Mouse (Mus musculus) hematopoietic multipotent progenitor cell, adult 10-12 weeks (in vitro differentiated cells): ENCODE measurements around the gene Gm49336. TPM values are rescaled to one million over a fixed set of nuclear protein-coding genes. Genes with fewer than 3 reads are reported as not detected.

Experiments used
- polyA plus RNA-seq: library from polyadenylated mRNA; stranded (reverse); fragments of >175 nt; gene quantifications from 2 replicates; pipeline ENCODE4 v1.2.3, GENCODE M21; 2012; ENCODE audit warnings: low replicate concordance

Gene Gm49336
- 6.5 and 11.1 TPM in 2 replicates for polyA plus RNA-seq

DNA sequence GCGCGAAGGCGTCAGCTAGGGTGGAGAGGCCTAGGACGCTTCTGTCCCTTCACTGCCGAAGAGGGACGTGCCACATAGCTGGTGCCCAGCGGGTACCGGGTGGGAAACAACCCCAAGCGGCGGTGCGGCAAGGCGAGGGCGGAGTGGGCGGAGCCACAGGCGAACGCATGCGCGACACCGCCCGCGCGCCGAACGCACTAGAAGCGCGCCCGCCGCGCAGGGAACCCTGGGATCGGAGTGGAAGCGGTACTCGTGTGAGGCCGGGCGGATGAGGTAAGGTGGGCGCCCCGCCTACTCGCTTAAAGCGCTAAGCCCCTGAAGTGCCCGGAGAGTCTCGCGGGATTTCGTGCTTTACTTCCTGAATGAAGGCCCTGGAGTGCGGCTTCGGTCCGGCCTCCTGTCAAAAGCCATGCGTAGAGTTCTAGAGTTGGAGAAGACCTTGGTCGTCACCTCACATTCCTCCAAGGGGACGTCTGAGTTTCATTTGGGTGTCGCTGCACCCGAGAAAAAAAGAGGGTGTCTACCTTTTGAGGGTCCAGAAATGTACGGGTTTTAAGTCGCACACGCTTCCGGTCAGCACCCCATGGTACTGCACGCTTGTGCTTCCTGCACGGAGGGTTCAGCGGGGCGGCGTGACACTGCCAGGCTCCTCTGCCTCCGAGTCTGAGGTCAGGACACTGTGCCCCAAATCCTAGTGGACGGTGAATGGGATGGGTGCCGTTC, at the start of gene Gm49336, which contains the start of gene Nupl1:
Gene Gm49336 (minus strand): TSS at position 227 of the 723 bp plus-strand sequence.
Gene Nupl1 (minus strand): TSS at position 151 of the 723 bp plus-strand sequence.

DNA sequence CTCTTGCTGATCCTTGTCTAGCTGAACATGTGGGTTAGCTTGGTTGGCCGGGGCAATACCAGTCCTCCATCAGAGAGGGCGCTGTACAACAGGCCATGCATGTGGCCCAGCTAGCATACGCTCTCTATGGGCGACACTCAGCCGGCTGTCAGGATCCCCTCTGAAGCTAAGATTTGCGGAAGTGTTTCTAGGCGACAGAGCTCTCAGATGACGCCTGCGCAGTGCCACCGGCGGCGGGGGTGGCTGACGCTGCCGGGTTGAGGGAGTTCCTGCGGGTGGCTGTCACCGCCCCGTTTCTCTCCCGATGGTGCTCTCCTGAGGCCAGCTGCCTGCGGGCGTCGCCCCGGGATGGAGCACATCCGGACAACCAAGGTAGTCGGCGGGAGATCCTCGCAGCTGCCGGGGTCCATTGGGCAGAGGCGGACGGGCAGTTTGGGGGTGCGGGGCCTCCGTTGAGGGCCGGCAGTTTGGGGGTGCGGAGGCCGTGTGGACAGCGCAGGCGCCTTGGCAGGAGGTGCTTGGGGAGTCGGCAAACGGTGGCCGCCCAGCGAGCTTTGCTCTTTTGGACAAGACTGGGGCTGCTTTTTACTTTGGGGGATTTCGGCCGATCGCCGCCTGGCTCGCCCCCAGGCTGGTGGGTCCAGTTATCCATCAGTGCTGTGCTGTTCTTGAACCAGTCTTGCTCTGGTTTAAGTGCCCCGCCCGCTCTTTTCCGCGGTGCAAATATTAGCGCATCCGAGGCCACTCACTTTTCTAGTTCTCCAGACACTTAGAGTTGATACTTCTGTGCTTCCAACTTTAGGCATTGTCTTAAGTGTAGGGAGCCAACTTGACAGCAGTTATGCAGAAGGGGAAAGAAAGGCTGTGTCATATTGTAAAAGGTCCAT, 13.9 kb upstream of the Gm49336 start, which contains the start of gene Mtmr6:
Gene Mtmr6 (plus strand): TSS at position 239 of the 887 bp plus-strand sequence.

GRCm38 (mm10) chr14:60196884-60197283, 54.4 kb downstream of the Gm49336 start, which contains the start of gene Atp8a2:
Atp8a2 (minus strand) TSS chr14:60197179.

Other genes starting within 250 kb of the Gm49336 start
- 0.30 and 1.1 TPM in 2 replicates for gene Atp8a2, start 54.3 kb downstream of the Gm49336 start, polyA plus RNA-seq
- not detected in 2 replicates for gene Nupl1, start 76 bp downstream of the Gm49336 start, polyA plus RNA-seq
- gene Mtmr6, start 13.7 kb upstream of the Gm49336 start, polyA plus RNA-seq: 3.6 and 13.6 TPM in 2 replicates
- gene Amer2, start 121.8 kb upstream of the Gm49336 start, polyA plus RNA-seq: 0.58 and 1.2 TPM in 2 replicates